Mouse (Mus musculus) embryonic fibroblast, embryonic 13.5 days (primary cell): ENCODE results near the gene Tjp2. TPM values are rescaled to one million over a fixed set of nuclear protein-coding genes. Genes with fewer than 3 reads are reported as not detected.

Experiments
- H3K27ac ChIP-seq: 2 replicates; pipeline ENCODE4 v1.5.1; 2012; ENCODE audit warnings: low read length, control low read depth, inconsistent platforms; ENCODE audit not compliant: insufficient read depth
- H3K4me1 ChIP-seq: 2 replicates; pipeline ENCODE4 v1.6.1; 2011; ENCODE audit warnings: low read length; ENCODE audit not compliant: control insufficient read depth, insufficient read depth
- H3K4me3 ChIP-seq: 2 replicates; pipeline ENCODE4 v1.5.1; 2011; ENCODE audit warnings: mild to moderate bottlenecking, control low read depth, low read length; ENCODE audit not compliant: insufficient read depth
- CTCF ChIP-seq: IDR thresholded peaks from 2 replicates; pipeline ENCODE4 v1.5.1; 2011; ENCODE audit warnings: mild to moderate bottlenecking, control low read depth, low read length, moderate library complexity, borderline replicate concordance; ENCODE audit not compliant: insufficient read depth
- POLR2A ChIP-seq: IDR thresholded peaks from 2 replicates; pipeline ENCODE4 v1.6.1; 2011; ENCODE audit warnings: low read depth, mild to moderate bottlenecking, control low read depth, low read length, moderate library complexity
- polyA plus RNA-seq: library from polyadenylated mRNA; stranded (reverse); fragments of >200 nt; gene quantifications from 2 replicates; pipeline ENCODE4 v1.2.4, GENCODE M21; 2011; ENCODE audit warnings: low read depth; ENCODE audit not compliant: missing spikeins, insufficient read length

The Tjp2 gene
- polyA plus RNA-seq, 1 experiment, result 8.5 TPM

DNA sequence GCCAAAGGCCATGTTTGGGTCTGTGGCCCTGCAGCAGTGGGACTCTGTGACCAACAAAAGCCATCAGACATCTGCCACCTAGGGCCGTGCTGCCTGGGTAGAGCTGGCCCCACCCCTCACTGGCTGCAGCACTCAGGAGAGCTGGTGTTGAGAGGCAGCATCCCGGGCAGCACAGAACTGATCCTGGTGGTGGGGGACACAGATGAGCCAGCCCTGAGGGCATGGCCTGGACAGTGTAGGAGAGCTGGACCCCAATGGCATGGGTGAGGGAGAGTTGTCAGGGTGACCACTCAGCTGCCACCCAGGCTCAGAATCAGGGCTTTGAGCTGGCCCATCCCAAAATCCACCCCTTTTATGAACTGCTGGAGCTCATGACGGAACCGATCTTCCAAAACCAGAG, 87.4 kb downstream of the Tjp2 start:
- Histone ChIP-seq H3K27ac (no peak overlapping the region), H3K4me1 (no peaks in the 10 kb centered on the region), H3K4me3 (no peak overlapping the region)
- no peak for TF ChIP-seq CTCF
- TF ChIP-seq POLR2A, result no peak

- TF ChIP-seq POLR2A (no peak), CTCF (no peak)
- Histone ChIP-seq H3K4me1 (no peaks in the 10 kb centered on the region), H3K27ac (no peak overlapping the region), H3K4me3 (no peak overlapping the region; the same call in 1 of the 2 replicates)
Measured at GRCm38 (mm10) chr19:24134991-24135390, 89.8 kb downstream of the Tjp2 start.

DNA sequence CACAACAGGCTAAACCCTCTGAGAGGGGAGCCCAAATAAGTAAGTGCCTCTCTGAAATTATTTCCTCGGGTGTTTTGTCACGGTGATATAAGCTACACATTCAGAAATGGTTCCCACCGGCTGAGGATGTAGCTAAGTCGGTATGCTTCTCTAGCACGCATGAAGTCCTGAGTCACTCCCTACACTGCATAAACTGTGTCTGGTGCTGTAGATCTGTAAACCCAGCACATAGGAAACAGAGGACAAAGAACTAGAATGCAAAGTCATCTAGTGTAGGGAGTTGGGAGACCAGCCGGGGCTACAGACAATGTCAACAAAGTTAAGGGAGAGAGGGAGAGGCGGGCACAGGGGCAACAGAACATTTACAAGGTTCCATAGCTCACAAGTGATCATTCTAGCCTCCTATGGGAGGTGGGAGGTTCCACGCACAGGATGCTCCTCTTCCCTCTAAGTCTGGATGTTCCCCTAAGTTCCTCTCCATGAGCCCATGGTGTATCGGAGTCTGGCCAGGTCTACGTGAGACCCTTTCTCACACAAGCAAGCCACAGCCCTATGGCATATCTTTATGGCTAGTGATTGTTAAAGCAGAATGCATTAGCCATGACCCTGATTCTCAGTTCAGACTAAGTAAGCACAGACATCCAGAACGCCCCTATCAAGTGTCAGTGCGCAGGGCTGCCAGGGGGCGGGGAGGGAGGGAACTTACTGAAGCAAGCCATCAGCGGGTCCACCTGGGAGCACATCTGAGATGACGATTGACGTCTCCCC, 90.5 kb downstream of the Tjp2 start:
- Histone ChIP-seq H3K4me1 (no peaks in the 10 kb centered on the region), H3K4me3 (0 out of 2 replicates have a peak overlapping the region, but pooled peaks have one; percentile 13), H3K27ac (no peak overlapping the region)
- no peak for TF ChIP-seq CTCF
- no peak for TF ChIP-seq POLR2A

GRCm38 (mm10) chr19:24123534-24124290, 101.1 kb downstream of the Tjp2 start:
- no peak for TF ChIP-seq CTCF
- no peak for TF ChIP-seq POLR2A
- Histone ChIP-seq H3K4me1 (no peaks in the 10 kb centered on the region), H3K4me3 (no peak overlapping the region), H3K27ac (no peak overlapping the region)

DNA sequence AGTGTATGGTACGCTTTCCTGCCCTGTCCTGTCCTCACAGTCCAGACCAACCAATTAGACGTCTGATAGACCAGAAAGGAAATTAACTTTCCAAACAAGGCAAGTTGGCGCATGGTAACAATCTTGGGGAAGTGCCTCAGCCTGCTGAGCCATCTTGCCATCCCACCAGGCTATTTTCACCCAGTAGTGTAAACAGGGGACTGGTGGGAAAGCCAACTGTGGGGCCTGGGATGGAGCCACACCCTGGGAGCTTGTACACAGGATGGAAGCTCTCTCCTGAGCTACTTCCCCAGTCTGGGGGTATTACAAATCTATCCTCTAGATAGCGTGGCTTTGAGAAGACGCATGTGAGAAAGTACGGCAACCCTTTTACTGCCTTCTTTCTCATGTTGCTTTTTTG, 101.7 kb downstream of the Tjp2 start:
- H3K4me3 ChIP-seq, result no peak overlapping the region
- TF ChIP-seq POLR2A (no peak), CTCF (no peak)

GRCm38 (mm10) chr19:24122647-24123046, 102.2 kb downstream of the Tjp2 start:
- TF ChIP-seq CTCF (no peak), POLR2A (no peak)
- Histone ChIP-seq H3K4me1 (no peaks in the 10 kb centered on the region), H3K4me3 (no peak overlapping the region), H3K27ac (no peak overlapping the region)

More for the DNA sequence above, 101.7 kb downstream of the Tjp2 start:
- Histone ChIP-seq H3K27ac (no peak overlapping the region), H3K4me1 (no peaks in the 10 kb centered on the region)

- H3K4me1 ChIP-seq, result no peaks in the 10 kb centered on the region
- H3K27ac ChIP-seq, result no peak overlapping the region
- H3K4me3 ChIP-seq, result no peak overlapping the region
- no peak for TF ChIP-seq POLR2A
- TF ChIP-seq CTCF, result peak; percentile 11; the same call in 1 of the 2 replicates
Measured at GRCm38 (mm10) chr19:24120811-24121210, 104.0 kb downstream of the Tjp2 start.

GRCm38 (mm10) chr19:24118775-24119174, 106.1 kb downstream of the Tjp2 start:
- Histone ChIP-seq H3K27ac (no peak overlapping the region), H3K4me3 (no peak overlapping the region), H3K4me1 (no peaks in the 10 kb centered on the region)
- TF ChIP-seq POLR2A (no peak), CTCF (no peak)

DNA sequence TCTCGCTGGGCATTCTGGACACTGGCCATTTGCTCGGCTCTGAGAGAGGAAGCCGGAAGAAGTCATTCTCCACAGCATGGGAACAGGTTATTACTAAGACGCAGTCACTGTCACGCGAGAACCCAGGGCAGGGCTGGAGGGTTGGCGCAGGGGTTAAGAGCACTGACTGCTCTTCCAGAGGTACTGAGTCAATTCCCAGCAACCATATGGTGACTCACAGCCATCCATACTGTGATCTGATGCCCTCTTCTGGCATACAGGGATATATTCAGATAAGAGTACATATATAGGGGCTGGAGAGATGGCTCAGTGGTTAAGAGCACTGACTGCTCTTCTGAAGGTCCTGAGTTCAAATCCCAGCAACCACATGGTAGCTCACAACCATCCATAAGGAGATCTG, 113.2 kb downstream of the Tjp2 start:
- TF ChIP-seq CTCF, result no peak
- no peak for TF ChIP-seq POLR2A
- Histone ChIP-seq H3K4me1 (peaks cover 2% of the 10 kb centered on the region; the same call in 1 of the 2 replicates), H3K27ac (no peak overlapping the region), H3K4me3 (no peak overlapping the region)

- Histone ChIP-seq H3K4me1 (peaks cover 5% of the 10 kb centered on the region), H3K27ac (no peak overlapping the region), H3K4me3 (no peak overlapping the region)
- TF ChIP-seq CTCF, result no peak
- no peak for TF ChIP-seq POLR2A
Measured at GRCm38 (mm10) chr19:24107707-24108106, 117.1 kb downstream of the Tjp2 start.
